Mouse (Mus musculus) bone marrow macrophage, adult 2 months (primary cell): Measurements from ENCODE around the gene Cpa1.

ENCODE experiments used
- CTCF ChIP-seq: IDR thresholded peaks from 2 replicates; pipeline ENCODE4 v1.5.1; 2012; ENCODE audit warnings: low read depth, mild to moderate bottlenecking, low read length, moderate library complexity
- POLR2A ChIP-seq: IDR thresholded peaks from 2 replicates; pipeline ENCODE4 v1.6.1; 2012; ENCODE audit warnings: mild to moderate bottlenecking, low read depth, low read length, borderline replicate concordance

DNA sequence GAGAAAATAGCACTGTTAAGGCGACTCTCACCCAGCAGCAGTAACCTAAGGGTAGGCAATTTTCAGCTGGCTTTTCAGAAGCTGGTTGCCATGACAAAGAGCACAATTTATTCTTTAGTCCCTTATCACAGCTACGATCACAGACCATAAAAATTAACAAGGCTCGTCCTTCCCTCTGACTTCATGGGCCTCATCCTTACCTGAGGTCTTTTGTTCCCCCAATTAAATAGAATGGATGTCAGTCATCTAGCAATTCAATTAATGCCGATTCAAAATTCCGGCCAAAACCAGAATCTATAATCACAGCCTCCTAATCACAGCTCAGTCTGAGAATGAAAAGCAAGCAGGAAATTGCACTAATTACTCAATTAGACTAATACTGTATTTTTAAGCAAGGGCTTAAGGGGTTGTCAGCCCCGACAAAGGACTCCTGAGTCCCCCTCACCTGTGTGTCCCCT lies 15.4 kb downstream of the Cpa1 start:
- no peak for TF ChIP-seq POLR2A
- TF ChIP-seq CTCF: no peak
